Mouse (Mus musculus) embryonic fibroblast, embryonic 13.5 days (primary cell): ENCODE results near the gene Kalrn.

ENCODE experiments used
- CTCF ChIP-seq: IDR thresholded peaks from 2 replicates; pipeline ENCODE4 v1.5.1; 2011; ENCODE audit warnings: mild to moderate bottlenecking, control low read depth, low read length, moderate library complexity, borderline replicate concordance; ENCODE audit not compliant: insufficient read depth
- POLR2A ChIP-seq: IDR thresholded peaks from 2 replicates; pipeline ENCODE4 v1.6.1; 2011; ENCODE audit warnings: low read depth, mild to moderate bottlenecking, control low read depth, low read length, moderate library complexity

DNA sequence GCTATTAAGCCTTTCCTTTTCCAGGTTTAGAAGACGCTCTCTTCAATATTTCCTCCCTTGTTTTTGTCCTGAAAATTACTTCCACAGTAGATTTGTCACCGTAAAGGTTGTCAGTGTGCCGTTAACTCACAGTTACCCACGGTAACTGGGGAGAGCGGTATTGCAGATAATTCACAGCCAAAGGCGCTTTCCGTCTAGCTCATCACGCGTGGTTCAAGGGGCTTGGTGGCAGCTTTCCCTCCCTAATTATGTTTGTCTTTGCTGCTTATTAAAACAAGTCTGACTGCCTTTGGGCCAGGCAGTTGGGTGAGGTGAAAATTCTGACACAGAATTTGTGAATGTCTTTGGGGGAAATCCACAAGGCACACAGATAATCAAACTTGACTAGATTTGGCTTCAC is 243.5 kb downstream of the Kalrn start:
- TF ChIP-seq POLR2A (no peak), CTCF (no peak)
